Mouse (Mus musculus) testis, postnatal 10 days (tissue): ENCODE results near the gene Lyst.
"Not testable (repeated sequence)": the region's sequence is repeated elsewhere in the genome, so short reads cannot be mapped to it uniquely, and the experiment has no call there.

Source experiments
- DNase-seq: peaks from one replicate; pipeline ENCODE4 v3.0.0; 2021; ENCODE audit warnings: low spot score

Gene Lyst

GRCm38 (mm10) chr13:13783296-13783695 is 193.1 kb downstream of the Lyst start:
- DNase-seq: peak; percentile 29

GRCm38 (mm10) chr13:13783894-13784419 is 193.8 kb downstream of the Lyst start, which contains the start of gene Gng4:
Gng4 (plus strand) TSS chr13:13784059.
- peak; percentile 57 for DNase-seq

- peak; percentile 41 for DNase-seq
These were observed 194.3 kb downstream of the Lyst start for GRCm38 (mm10) chr13:13784420-13784936.

- peak; percentile 54 for DNase-seq
These were observed 195.0 kb downstream of the Lyst start for GRCm38 (mm10) chr13:13784981-13785783.

- peak; percentile 27 for DNase-seq
These were observed 196.8 kb downstream of the Lyst start for GRCm38 (mm10) chr13:13786971-13787370.

GRCm38 (mm10) chr13:13788070-13788469 is 197.9 kb downstream of the Lyst start:
- DNase-seq: no peak

GRCm38 (mm10) chr13:13791981-13792380 is 201.8 kb downstream of the Lyst start:
- no peak for DNase-seq

GRCm38 (mm10) chr13:13795166-13795832 is 205.1 kb downstream of the Lyst start:
- no peak for DNase-seq

- no peak for DNase-seq
These were observed 205.9 kb downstream of the Lyst start for GRCm38 (mm10) chr13:13796082-13796481.

- not testable (repeated sequence) for DNase-seq
These were observed 207.6 kb downstream of the Lyst start for GRCm38 (mm10) chr13:13797816-13798215.

- no peak for DNase-seq
These were observed 208.6 kb downstream of the Lyst start for GRCm38 (mm10) chr13:13798775-13799174.

- no peak for DNase-seq
These were observed 218.3 kb downstream of the Lyst start for GRCm38 (mm10) chr13:13808337-13809132.

- no peak for DNase-seq
These were observed 220.7 kb downstream of the Lyst start for GRCm38 (mm10) chr13:13810885-13811284.

- no peak for DNase-seq
These were observed 228.5 kb downstream of the Lyst start for GRCm38 (mm10) chr13:13818696-13819095.

GRCm38 (mm10) chr13:13820234-13821123 is 230.3 kb downstream of the Lyst start:
- DNase-seq: no peak

GRCm38 (mm10) chr13:13824946-13825345 is 234.7 kb downstream of the Lyst start:
- no peak for DNase-seq

- no peak for DNase-seq
These were observed 236.3 kb downstream of the Lyst start for GRCm38 (mm10) chr13:13826533-13826932.

- DNase-seq: no peak
These were observed 237.9 kb downstream of the Lyst start for GRCm38 (mm10) chr13:13828125-13828524.
